Comparison of ENCODE assay signal across 17 mouse cellular contexts in the genomic region with DNA sequence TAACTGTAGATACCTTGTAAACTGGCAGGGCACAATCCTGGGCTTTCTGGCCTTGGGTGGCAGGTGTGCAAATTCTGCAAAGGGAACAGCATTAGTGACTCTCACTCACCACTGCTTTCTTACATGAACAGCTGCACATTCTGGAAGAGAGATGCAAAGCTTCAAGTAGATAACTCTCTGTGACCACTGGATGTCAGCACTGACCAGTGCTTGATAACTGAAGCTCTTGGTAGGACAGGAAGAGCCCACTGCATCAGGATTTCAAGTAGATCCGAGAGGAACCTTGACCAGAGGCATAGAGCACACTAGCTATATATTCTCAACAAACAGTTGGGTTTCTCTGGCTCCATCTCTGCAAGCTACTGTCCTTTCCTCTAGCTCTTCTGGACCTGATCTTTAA. TPM values are rescaled to one million over a fixed set of nuclear protein-coding genes. Genes with fewer than 3 reads are reported as not detected.
DNase-seq lines count a peak whose midpoint lies in the region; ATAC-seq and TF ChIP-seq lines count a peak whose summit lies in the region.
"Had no signal": no experiment of that assay in that cellular context is flagged by ENCODE, and none has a peak within 500 bp of the region (broad histone marks: within the 10 kb centered on the region; RNA-seq: fewer than 3 reads in every experiment).

No protein-coding gene starts in this region.

- WGBS in forebrain, postnatal 0 days, result 27% methylated on average over 1 of the region's 1 CpGs
- 65% methylated on average over 1 of the region's 1 CpGs for WGBS in forebrain, embryonic 10.5 days
- 35% methylated on average over 1 of the region's 1 CpGs for WGBS in kidney, embryonic 16.5 days
- WGBS in stomach, postnatal 0 days, result 32% methylated on average over 1 of the region's 1 CpGs
- 49% methylated on average over 1 of the region's 1 CpGs for WGBS in hindbrain, embryonic 12.5 days

- TF ChIP-seq EP300 in stomach, postnatal 0 days (optimal IDR thresholded peaks at IDR 0.05), result no peak

- no peak overlapping the region for H3K9ac ChIP-seq in forebrain, postnatal 0 days
- no peak overlapping the region for H3K9ac ChIP-seq in kidney, embryonic 16.5 days (replicated peaks; ENCODE audit: low read length)
- no peak overlapping the region for H3K9ac ChIP-seq in stomach, postnatal 0 days (ENCODE audit: low read length)
- no peak overlapping the region for H3K9ac ChIP-seq in hindbrain, embryonic 12.5 days
- H3K9ac ChIP-seq: heart, embryonic 13.5 days; midbrain, embryonic 15.5 days had no signal

- no peak for DNase-seq in forebrain, postnatal 0 days
- DNase-seq in forebrain, embryonic 10.5 days (ENCODE audit: extremely low spot score, low spot score), result no peak
- DNase-seq in kidney, postnatal 10 days, result peak; percentile 20
- peak; percentile 27 for DNase-seq in retina, postnatal 1 day
- no peak for DNase-seq in retina, embryonic 14.5 days (ENCODE audit: low spot score)
- no peak for DNase-seq in stomach, postnatal 0 days (ENCODE audit: low spot score)
- DNase-seq: cerebellum, postnatal 25 days; gastrocnemius, postnatal 25 days; thymus, adult 2 months had no signal

- ATAC-seq in forebrain, postnatal 0 days, result no peak
- ATAC-seq in kidney, embryonic 16.5 days (ENCODE audit: low FRiP score, low TSS enrichment), result no peak
- ATAC-seq in stomach, postnatal 0 days (ENCODE audit: low FRiP score, low TSS enrichment), result no peak
- no peak for ATAC-seq in hindbrain, embryonic 12.5 days (ENCODE audit: low FRiP score)
- ATAC-seq: activated CD4-positive, CD25-positive, alpha-beta regulatory T cell, adult 4 months; forebrain, embryonic 16.5 days; intestine, embryonic 16.5 days; midbrain, embryonic 15.5 days had no signal

- H3K9me3 ChIP-seq in forebrain, postnatal 0 days (ENCODE audit: low read length), result no peaks in the 10 kb centered on the region
- peaks cover 11% of the 10 kb centered on the region; the same call in 1 of the 2 replicates for H3K9me3 ChIP-seq in forebrain, embryonic 10.5 days
- H3K9me3 ChIP-seq in kidney, embryonic 16.5 days (ENCODE audit: low read length), result peaks cover 5% of the 10 kb centered on the region; the same call in 1 of the 2 replicates
- H3K9me3 ChIP-seq in stomach, postnatal 0 days (ENCODE audit: control insufficient read depth, low read length), result no peaks in the 10 kb centered on the region
- peaks cover 7% of the 10 kb centered on the region; the same call in 1 of the 2 replicates for H3K9me3 ChIP-seq in hindbrain, embryonic 12.5 days (replicated peaks)

- no peak overlapping the region for H3K4me2 ChIP-seq in forebrain, postnatal 0 days (ENCODE audit: low read depth)
- H3K4me2 ChIP-seq in kidney, embryonic 16.5 days (replicated peaks; ENCODE audit: low read depth, low read length), result no peak overlapping the region
- no peak overlapping the region for H3K4me2 ChIP-seq in stomach, postnatal 0 days (replicated peaks; ENCODE audit: low read depth)
- H3K4me2 ChIP-seq in hindbrain, embryonic 12.5 days (replicated peaks), result no peak overlapping the region
- H3K4me2 ChIP-seq: heart, embryonic 13.5 days; midbrain, embryonic 15.5 days had no signal

- peak; percentile 48 for TF ChIP-seq CTCF in forebrain, postnatal 0 days (IDR thresholded peaks at IDR 0.05; ENCODE audit: low read depth)
- peak; percentile 54 for TF ChIP-seq CTCF in stomach, postnatal 0 days (IDR thresholded peaks at IDR 0.05; ENCODE audit: low read depth)

- H3K4me1 ChIP-seq in forebrain, postnatal 0 days (ENCODE audit: insufficient read depth), result no peaks in the 10 kb centered on the region
- no peaks in the 10 kb centered on the region for H3K4me1 ChIP-seq in forebrain, embryonic 10.5 days
- H3K4me1 ChIP-seq in kidney, embryonic 16.5 days (ENCODE audit: insufficient read depth, low read length), result no peaks in the 10 kb centered on the region
- H3K4me1 ChIP-seq in stomach, postnatal 0 days (replicated peaks; ENCODE audit: control insufficient read depth, insufficient read depth), result no peaks in the 10 kb centered on the region
- H3K4me1 ChIP-seq in hindbrain, embryonic 12.5 days, result no peaks in the 10 kb centered on the region
- H3K4me1 ChIP-seq: heart, embryonic 13.5 days; hindbrain, embryonic 10.5 days; midbrain, embryonic 15.5 days had no signal

- no peak overlapping the region for H3K27ac ChIP-seq in forebrain, postnatal 0 days (ENCODE audit: low read depth, low read length)
- H3K27ac ChIP-seq in forebrain, embryonic 10.5 days, result no peak overlapping the region
- no peak overlapping the region for H3K27ac ChIP-seq in kidney, embryonic 16.5 days (ENCODE audit: low read length)
- no peak overlapping the region for H3K27ac ChIP-seq in stomach, postnatal 0 days (replicated peaks)
- H3K27ac ChIP-seq in hindbrain, embryonic 12.5 days, result no peak overlapping the region
- H3K27ac ChIP-seq: heart, embryonic 13.5 days; hindbrain, embryonic 10.5 days; midbrain, embryonic 15.5 days had no signal

- no peaks in the 10 kb centered on the region for H3K27me3 ChIP-seq in forebrain, postnatal 0 days (ENCODE audit: insufficient read depth, low read length)
- H3K27me3 ChIP-seq in forebrain, embryonic 10.5 days (ENCODE audit: poor library complexity, severe bottlenecking), result no peaks in the 10 kb centered on the region
- H3K27me3 ChIP-seq in kidney, embryonic 16.5 days (ENCODE audit: insufficient read depth, low read length), result no peaks in the 10 kb centered on the region
- H3K27me3 ChIP-seq in stomach, postnatal 0 days (ENCODE audit: control insufficient read depth, insufficient read depth, low read length), result no peaks in the 10 kb centered on the region
- H3K27me3 ChIP-seq in hindbrain, embryonic 12.5 days, result no peaks in the 10 kb centered on the region
- H3K27me3 ChIP-seq: midbrain, embryonic 15.5 days had no signal

- H3K36me3 ChIP-seq in forebrain, postnatal 0 days (ENCODE audit: insufficient read depth), result no peaks in the 10 kb centered on the region
- no peaks in the 10 kb centered on the region for H3K36me3 ChIP-seq in forebrain, embryonic 10.5 days (replicated peaks)
- H3K36me3 ChIP-seq in kidney, embryonic 16.5 days (ENCODE audit: insufficient read depth, low read length), result no peaks in the 10 kb centered on the region
- H3K36me3 ChIP-seq in stomach, postnatal 0 days (ENCODE audit: control insufficient read depth, insufficient read depth, low read length), result no peaks in the 10 kb centered on the region
- H3K36me3 ChIP-seq in hindbrain, embryonic 12.5 days, result no peaks in the 10 kb centered on the region
- H3K36me3 ChIP-seq: heart, embryonic 13.5 days; hindbrain, embryonic 10.5 days; midbrain, embryonic 15.5 days had no signal

- H3K4me3 ChIP-seq in forebrain, postnatal 0 days (ENCODE audit: low read depth, low read length), result no peak overlapping the region
- no peak overlapping the region for H3K4me3 ChIP-seq in forebrain, embryonic 10.5 days
- no peak overlapping the region for H3K4me3 ChIP-seq in kidney, embryonic 16.5 days (ENCODE audit: low read length)
- H3K4me3 ChIP-seq in stomach, postnatal 0 days (ENCODE audit: low read depth, low read length), result no peak overlapping the region
- no peak overlapping the region for H3K4me3 ChIP-seq in hindbrain, embryonic 12.5 days
- H3K4me3 ChIP-seq: heart, embryonic 13.5 days; hindbrain, embryonic 10.5 days; midbrain, embryonic 15.5 days had no signal

RNA-seq across cellular contexts. Expression of a gene that starts 34.4 kb away (rescaled TPM):
- total RNA-seq in forebrain, postnatal 0 days (2014; rRNA removed), result 40.5 and 47.6 TPM in 2 replicates
- polyA plus RNA-seq in forebrain, postnatal 0 days (2015; fragmentation: Nextera tagmentation; extraction: Ambion mirVana), result 6.5 and 8.7 TPM in 2 replicates
- 10.0 and 10.3 TPM in 2 replicates for polyA plus RNA-seq in forebrain, embryonic 10.5 days (2016; fragmentation: Nextera tagmentation; extraction: Ambion mirVana)
- 8.6 and 8.7 TPM in 2 replicates for polyA plus RNA-seq in kidney, embryonic 16.5 days (2015; fragmentation: Nextera tagmentation; extraction: Ambion mirVana)
- 4.4 and 4.8 TPM in 2 replicates for polyA plus RNA-seq in stomach, postnatal 0 days (2015; fragmentation: Nextera tagmentation; extraction: Ambion mirVana)
- 16.7 and 18.9 TPM in 2 replicates for polyA plus RNA-seq in hindbrain, embryonic 12.5 days (2016; fragmentation: Nextera tagmentation; extraction: Ambion mirVana)

RNA-seq across cellular contexts. Expression of a gene that starts 57.9 kb away (rescaled TPM):
- 79.8 and 91.9 TPM in 2 replicates for total RNA-seq in forebrain, postnatal 0 days (2014; rRNA removed)
- polyA plus RNA-seq in forebrain, postnatal 0 days (2015; fragmentation: Nextera tagmentation; extraction: Ambion mirVana), result 3.6 and 6.9 TPM in 2 replicates
- 12.4 and 20.8 TPM in 2 replicates for polyA plus RNA-seq in forebrain, embryonic 10.5 days (2016; fragmentation: Nextera tagmentation; extraction: Ambion mirVana)
- polyA plus RNA-seq in kidney, embryonic 16.5 days (2015; fragmentation: Nextera tagmentation; extraction: Ambion mirVana), result 22.6 and 54.9 TPM in 2 replicates
- 13.0 and 25.1 TPM in 2 replicates for polyA plus RNA-seq in stomach, postnatal 0 days (2015; fragmentation: Nextera tagmentation; extraction: Ambion mirVana)
- 7.2 TPM in 1 of 2 replicates, not detected in the other for polyA plus RNA-seq in hindbrain, embryonic 12.5 days (2016; fragmentation: Nextera tagmentation; extraction: Ambion mirVana)

Comparison
In these comparisons a context has a peak if more than half of its experiments do, and no peak if none do; other contexts are left out.
1. DNase-seq: peak in kidney, postnatal 10 days (single experiment) and retina, postnatal 1 day (single experiment); none in forebrain, postnatal 0 days (single experiment), forebrain, embryonic 10.5 days (single experiment), retina, embryonic 14.5 days (single experiment) and stomach, postnatal 0 days (single experiment).